ENCODE assay signal across 9 mouse cellular contexts in genomic region chr6:112973786-112974720, GRCm38 (mm10). TPM values are rescaled to one million over a fixed set of nuclear protein-coding genes. Genes with fewer than 3 reads are reported as not detected.
DNase-seq lines count a peak whose midpoint lies in the region; ATAC-seq and TF ChIP-seq lines count a peak whose summit lies in the region.
"Had no signal": no experiment of that assay in that cellular context is flagged by ENCODE, and none has a peak within 500 bp of the region (broad histone marks: within the 10 kb centered on the region; RNA-seq: fewer than 3 reads in every experiment).

No protein-coding gene starts in this region.

- H3K9ac ChIP-seq in intestine, embryonic 14.5 days (ENCODE audit: low read length), result no peak overlapping the region
- no peak overlapping the region for H3K9ac ChIP-seq in intestine, embryonic 15.5 days
- peak overlapping the region; percentile 2; the same call in 1 of the 2 replicates for H3K9ac ChIP-seq in midbrain, embryonic 15.5 days

- TF ChIP-seq CTCF in brain, embryonic 14.5 days (IDR thresholded peaks at IDR 0.05; ENCODE audit: borderline replicate concordance, extremely low read depth, insufficient read depth, insufficient read length), result no peak

- no peak overlapping the region for H3K4me2 ChIP-seq in intestine, embryonic 14.5 days (ENCODE audit: low read length)
- H3K4me2 ChIP-seq in intestine, embryonic 15.5 days (replicated peaks), result no peak overlapping the region
- peak overlapping the region; percentile 23 for H3K4me2 ChIP-seq in midbrain, embryonic 15.5 days

- H3K4me3 ChIP-seq in intestine, embryonic 14.5 days (ENCODE audit: low read depth, low read length), result no peak overlapping the region
- H3K4me3 ChIP-seq in intestine, embryonic 15.5 days (replicated peaks), result no peak overlapping the region
- peak overlapping the region; percentile 37; the same call in 1 of the 2 replicates for H3K4me3 ChIP-seq in hindbrain, embryonic 10.5 days
- no peak overlapping the region for H3K4me3 ChIP-seq in midbrain, embryonic 15.5 days

- 74% methylated on average over 19 of the region's 19 CpGs for WGBS in intestine, embryonic 14.5 days
- WGBS in intestine, embryonic 15.5 days, result 73% methylated on average over 19 of the region's 19 CpGs
- WGBS in hindbrain, embryonic 10.5 days, result 57% methylated on average over 19 of the region's 19 CpGs
- WGBS in midbrain, embryonic 15.5 days, result 32% methylated on average over 19 of the region's 19 CpGs

- H3K36me3 ChIP-seq in intestine, embryonic 14.5 days (ENCODE audit: control insufficient read depth, insufficient read depth, low read length), result no peaks in the 10 kb centered on the region
- H3K36me3 ChIP-seq in intestine, embryonic 15.5 days, result no peaks in the 10 kb centered on the region
- H3K36me3 ChIP-seq in hindbrain, embryonic 10.5 days, result no peaks in the 10 kb centered on the region
- no peaks in the 10 kb centered on the region for H3K36me3 ChIP-seq in midbrain, embryonic 15.5 days (replicated peaks)

- no peak for TF ChIP-seq POLR2A in brain, embryonic 14.5 days (IDR thresholded peaks at IDR 0.05; ENCODE audit: borderline replicate concordance, extremely low read depth, insufficient read depth, insufficient read length, poor library complexity, severe bottlenecking)

- no peak for DNase-seq in intestine, embryonic 14.5 days (ENCODE audit: low spot score)
- DNase-seq in brain, embryonic 14.5 days (ENCODE audit: low read depth), result peak; percentile 72
- peak; percentile 37 for DNase-seq in hindbrain, embryonic 10.5 days (ENCODE audit: low spot score)
- DNase-seq in urinary bladder, adult 2 months (ENCODE audit: low spot score), result no peak
- DNase-seq in layer of hippocampus, postnatal 25 days (ENCODE audit: extremely low spot score in 1 of 2, low spot score in 1 of 2), result no peak
- DNase-seq: heart, postnatal 14 days had no signal

- H3K27ac ChIP-seq in intestine, embryonic 14.5 days (ENCODE audit: low read depth), result no peak overlapping the region
- no peak overlapping the region for H3K27ac ChIP-seq in intestine, embryonic 15.5 days
- peak overlapping the region; percentile 93 for H3K27ac ChIP-seq in hindbrain, embryonic 10.5 days
- H3K27ac ChIP-seq in midbrain, embryonic 15.5 days, result peak overlapping the region; percentile 86

- ATAC-seq in intestine, embryonic 14.5 days (replicated peaks; ENCODE audit: low FRiP score, low TSS enrichment, low read depth), result 0 out of 2 replicates have a peak, but pooled peaks have one; percentile 10
- no peak for ATAC-seq in intestine, embryonic 15.5 days
- no peak for ATAC-seq in midbrain, embryonic 15.5 days (replicated peaks)
- no peak for ATAC-seq in CD4-positive, CD25-positive, alpha-beta regulatory T cell, adult 4 months

- no peaks in the 10 kb centered on the region for H3K9me3 ChIP-seq in intestine, embryonic 14.5 days (ENCODE audit: control insufficient read depth, low read length)
- H3K9me3 ChIP-seq in intestine, embryonic 15.5 days, result no peaks in the 10 kb centered on the region
- H3K9me3 ChIP-seq in hindbrain, embryonic 10.5 days, result no peaks in the 10 kb centered on the region
- no peaks in the 10 kb centered on the region for H3K9me3 ChIP-seq in midbrain, embryonic 15.5 days

- H3K27me3 ChIP-seq in intestine, embryonic 14.5 days (replicated peaks; ENCODE audit: control insufficient read depth, insufficient read depth, low read length), result no peaks in the 10 kb centered on the region
- no peaks in the 10 kb centered on the region for H3K27me3 ChIP-seq in intestine, embryonic 15.5 days (replicated peaks)
- H3K27me3 ChIP-seq in hindbrain, embryonic 10.5 days (ENCODE audit: insufficient read depth, poor library complexity, severe bottlenecking), result no peaks in the 10 kb centered on the region
- no peaks in the 10 kb centered on the region for H3K27me3 ChIP-seq in midbrain, embryonic 15.5 days (replicated peaks)

- H3K4me1 ChIP-seq in intestine, embryonic 14.5 days (replicated peaks; ENCODE audit: control insufficient read depth, insufficient read depth, low read length), result peaks cover 21% of the 10 kb centered on the region
- H3K4me1 ChIP-seq in intestine, embryonic 15.5 days (replicated peaks), result peaks cover 14% of the 10 kb centered on the region
- H3K4me1 ChIP-seq in hindbrain, embryonic 10.5 days (replicated peaks), result peaks cover 70% of the 10 kb centered on the region
- H3K4me1 ChIP-seq in midbrain, embryonic 15.5 days, result peaks cover 67% of the 10 kb centered on the region

RNA-seq across cellular contexts. Expression of gene Srgap3, which starts 27.0 kb away (rescaled TPM):
- polyA plus RNA-seq in intestine, embryonic 14.5 days (2014; fragmentation: Nextera tagmentation; extraction: Ambion mirVana), result 5.5 and 6.8 TPM in 2 replicates
- polyA plus RNA-seq in intestine, embryonic 15.5 days (2015; fragmentation: Nextera tagmentation; extraction: Ambion mirVana), result 2.6 and 3.5 TPM in 2 replicates
- 61.0 and 112 TPM in 2 replicates for polyA plus RNA-seq in brain, embryonic 14.5 days (2012; rRNA removed)
- polyA plus RNA-seq in hindbrain, embryonic 10.5 days (2016; fragmentation: Nextera tagmentation; extraction: Ambion mirVana), result 28.0 and 34.7 TPM in 2 replicates
- 39.7 and 44.6 TPM in 2 replicates for polyA plus RNA-seq in midbrain, embryonic 15.5 days (2015; fragmentation: Nextera tagmentation; extraction: Ambion mirVana)
- polyA plus RNA-seq in CD4-positive, CD25-positive, alpha-beta regulatory T cell, adult 4 months (2017; shearing (Covaris generic)), result under 1 TPM; 0.44 to 0.67 TPM
- 2.5 and 3.6 TPM in 2 replicates for polyA plus RNA-seq in urinary bladder, adult 2 months (2012; rRNA removed)
- total RNA-seq in layer of hippocampus, postnatal 25 days (2021), result 100 to 1,000 TPM; 241 to 270 TPM

Comparison
In these comparisons a context has a peak if more than half of its experiments do, and no peak if none do; other contexts are left out.
1. DNase-seq: peak in brain, embryonic 14.5 days (single experiment) and hindbrain, embryonic 10.5 days (single experiment); none in intestine, embryonic 14.5 days (single experiment), urinary bladder, adult 2 months (single experiment) and layer of hippocampus, postnatal 25 days (0 of 2).
2. H3K27ac ChIP-seq: peak in hindbrain, embryonic 10.5 days (single experiment) and midbrain, embryonic 15.5 days (single experiment); none in intestine, embryonic 14.5 days (single experiment) and intestine, embryonic 15.5 days (single experiment).